Mouse (Mus musculus): ENCODE results near the gene Ifnar1.

- TF ChIP-seq CTCF (IDR thresholded peaks at IDR 0.05; ENCODE audit: low read depth) (no peak), EP300 (optimal IDR thresholded peaks at IDR 0.05) (no peak)
Measured at GRCm38 (mm10) chr16:91455868-91456267, 29.2 kb upstream of the Ifnar1 start.
